Mouse (Mus musculus) cerebral cortex, adult 2 months (tissue): Measurements from ENCODE around the gene Daw1.

Experiments
- WGBS: fragments of 180-500 bp; shearing (Covaris S2); methylation state at CpG from one replicate; pipeline ENCODE4 v1.1.7; 2018; 5-methylcytosine and 5-hydroxymethylcytosine counted together

The Daw1 gene

GRCm38 (mm10) chr1:83218260-83218659 is 58.7 kb downstream of the Daw1 start:
- 20% methylated on average over 1 of the region's 1 CpGs for WGBS

GRCm38 (mm10) chr1:83223072-83223471 is 63.5 kb downstream of the Daw1 start:
- 66% methylated on average over 1 of the region's 1 CpGs for WGBS

- WGBS: 89% methylated on average over 3 of the region's 3 CpGs
Observed at GRCm38 (mm10) chr1:83227946-83228345, 68.4 kb downstream of the Daw1 start.

- WGBS: 70% methylated on average over 1 of the region's 1 CpGs
Observed at GRCm38 (mm10) chr1:83248235-83248746, 88.7 kb downstream of the Daw1 start.

GRCm38 (mm10) chr1:83251746-83252145 is 92.2 kb downstream of the Daw1 start:
- WGBS: 54% methylated on average over 1 of the region's 1 CpGs
